Mouse (Mus musculus): ENCODE measurements around the gene Ccnk.

DNA sequence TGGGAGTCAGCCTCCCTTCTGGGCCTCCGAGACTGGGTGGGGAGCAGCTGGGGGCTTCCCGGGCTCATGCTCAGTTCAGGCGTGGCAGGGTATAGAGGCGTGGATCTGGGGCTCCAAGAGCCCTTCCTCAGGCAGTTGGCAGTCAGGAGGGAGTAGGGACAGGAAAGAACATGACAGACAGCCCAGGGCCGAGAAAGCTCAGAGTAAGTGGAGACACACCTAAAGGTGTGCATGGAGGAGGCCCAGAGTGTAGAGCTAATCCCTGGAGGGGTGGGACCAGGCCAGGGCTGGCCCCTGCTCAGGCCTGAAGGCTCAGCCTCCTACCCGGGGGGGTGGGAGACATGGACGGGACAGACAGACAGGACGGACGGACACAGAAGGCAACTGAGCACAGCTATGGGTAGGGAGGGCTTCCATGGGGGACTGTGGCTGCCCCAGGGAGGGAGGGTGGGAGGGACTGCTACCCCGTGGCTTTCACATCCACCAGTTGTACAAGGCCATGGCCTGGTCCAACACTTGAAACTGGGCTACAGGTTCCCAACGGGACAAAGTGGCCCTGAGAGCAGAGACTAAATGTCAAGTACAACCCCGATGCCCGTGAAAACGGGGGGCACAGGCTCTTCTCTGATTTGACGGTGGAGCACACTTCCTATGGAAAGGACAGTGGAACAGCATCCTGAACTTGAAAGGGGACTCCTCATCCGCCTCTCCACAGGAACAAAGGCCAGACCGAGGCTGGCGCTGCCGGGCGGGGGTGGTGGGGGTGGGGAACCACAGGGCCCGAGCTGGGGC, 40.6 kb downstream of the Ccnk start:
- TF ChIP-seq CTCF (IDR thresholded peaks at IDR 0.05; ENCODE audit: extremely low read depth, insufficient read depth, insufficient read length, insufficient replicate concordance) (no peak), POLR2A (IDR thresholded peaks at IDR 0.05; ENCODE audit: low read depth, low read length) (no peak)
